Mouse (Mus musculus) gastrocnemius, adult 18-20 months (tissue): ENCODE results near the gene C1ql2. TPM values are rescaled to one million over a fixed set of nuclear protein-coding genes. Genes with fewer than 3 reads are reported as not detected.

ENCODE experiments used
- DNase-seq: peaks from one replicate; pipeline ENCODE4 v3.0.0; 2021; ENCODE audit warnings: low spot score
- total RNA-seq, 2 experiments: library from RNA; stranded (reverse); gene quantifications; 2 replicates each; pipeline ENCODE4 v1.2.3; 2021

C1ql2 gene
- total RNA-seq, 2 experiments from 2014 or later = not detected

- no peak for DNase-seq
Measured at GRCm38 (mm10) chr1:120385029-120385571, 44.7 kb downstream of the C1ql2 start.

- DNase-seq = no peak
Measured at GRCm38 (mm10) chr1:120389734-120390133, 49.4 kb downstream of the C1ql2 start.

- no peak for DNase-seq
Measured at GRCm38 (mm10) chr1:120390336-120390735, 50.0 kb downstream of the C1ql2 start.

Other genes starting within 250 kb of the C1ql2 start
- 100 to 1,000 TPM; 135 to 165 TPM for gene Dbi, start 219.5 kb upstream of the C1ql2 start, total RNA-seq
- gene 3110009E18Rik, start 219.4 kb upstream of the C1ql2 start, total RNA-seq = 1 to 10 TPM; 4.6 to 5.7 TPM
- gene Steap3, start 67.9 kb upstream of the C1ql2 start, total RNA-seq = 10 to 100 TPM; 18.8 to 18.9 TPM
- not detected for gene Marco, start 164.4 kb downstream of the C1ql2 start, total RNA-seq